Comparison of ENCODE assay signal across 19 mouse cellular contexts in the genomic region with DNA sequence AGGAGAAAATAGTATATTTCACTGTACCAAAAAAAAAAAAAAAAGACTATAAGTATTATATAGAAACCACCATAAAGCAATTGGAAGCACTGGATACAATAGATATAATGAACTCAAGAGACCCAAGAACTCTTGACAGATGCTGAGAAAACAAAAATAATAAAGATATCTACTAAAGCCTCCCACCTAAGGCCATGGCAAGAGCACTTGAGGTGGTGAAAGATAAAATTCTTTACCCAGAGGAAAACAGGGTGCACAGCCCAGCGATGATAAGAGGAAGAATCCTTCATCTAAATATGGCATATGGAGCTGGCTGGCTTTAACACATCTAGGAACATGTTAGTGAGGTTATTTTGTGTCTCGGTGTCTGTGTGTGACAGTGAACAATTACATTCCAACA. TPM values are rescaled to one million over a fixed set of nuclear protein-coding genes. Genes with fewer than 3 reads are reported as not detected.
DNase-seq lines count a peak whose midpoint lies in the region; ATAC-seq and TF ChIP-seq lines count a peak whose summit lies in the region.
"Had no signal": no experiment of that assay in that cellular context is flagged by ENCODE, and none has a peak within 500 bp of the region (broad histone marks: within the 10 kb centered on the region; RNA-seq: fewer than 3 reads in every experiment).

No protein-coding gene starts in this region.

- H3K9ac ChIP-seq in heart, adult 2 months (ENCODE audit: low read depth, low read length): no peak overlapping the region
- no peak overlapping the region for H3K9ac ChIP-seq in liver, postnatal 0 days (replicated peaks)
- no peak overlapping the region for H3K9ac ChIP-seq in kidney, embryonic 15.5 days
- H3K9ac ChIP-seq: embryonic facial prominence, embryonic 15.5 days; forebrain, embryonic 13.5 days had no signal

- ATAC-seq in erythroid progenitor cell, adult 5-6 weeks (replicated peaks; ENCODE audit: low FRiP score, poor library complexity, severe bottlenecking): peak; percentile 96
- ATAC-seq in liver, postnatal 0 days: peak; percentile 97
- no peak; the same call in 1 of the 2 replicates for ATAC-seq in kidney, embryonic 15.5 days (replicated peaks; ENCODE audit: low FRiP score)
- ATAC-seq: forebrain, embryonic 13.5 days; inflammation-experienced regulatory T-cells, adult 6 months; midbrain, embryonic 16.5 days had no signal

- H3K36me3 ChIP-seq in heart, adult 2 months (ENCODE audit: control insufficient read depth, insufficient read depth, low read length): peaks cover 19% of the 10 kb centered on the region
- H3K36me3 ChIP-seq in liver, postnatal 0 days (replicated peaks; ENCODE audit: insufficient read depth, low read length): no peaks in the 10 kb centered on the region
- no peaks in the 10 kb centered on the region for H3K36me3 ChIP-seq in kidney, embryonic 15.5 days
- peaks cover 10% of the 10 kb centered on the region for H3K36me3 ChIP-seq in embryonic facial prominence, embryonic 10.5 days (replicated peaks)
- H3K36me3 ChIP-seq: embryonic facial prominence, embryonic 15.5 days had no signal

- H3K4me1 ChIP-seq in heart, adult 2 months (ENCODE audit: control insufficient read depth, insufficient read depth, low read length): peaks cover 11% of the 10 kb centered on the region
- H3K4me1 ChIP-seq in liver, postnatal 0 days (ENCODE audit: insufficient read depth): peaks cover 8% of the 10 kb centered on the region; the same call in 1 of the 2 replicates
- no peaks in the 10 kb centered on the region for H3K4me1 ChIP-seq in kidney, embryonic 15.5 days
- peaks cover 11% of the 10 kb centered on the region for H3K4me1 ChIP-seq in embryonic facial prominence, embryonic 10.5 days
- H3K4me1 ChIP-seq: embryonic facial prominence, embryonic 15.5 days had no signal

- H3K27ac ChIP-seq in heart, adult 2 months: peak overlapping the region; percentile 18
- H3K27ac ChIP-seq in layer of hippocampus, adult 2 months: peak overlapping the region; percentile 87
- H3K27ac ChIP-seq in liver, postnatal 0 days (ENCODE audit: low read depth): peak overlapping the region; percentile 60; the same call in 1 of the 2 replicates
- H3K27ac ChIP-seq in kidney, embryonic 15.5 days: no peak overlapping the region
- no peak overlapping the region for H3K27ac ChIP-seq in embryonic facial prominence, embryonic 10.5 days (replicated peaks)
- H3K27ac ChIP-seq: embryonic facial prominence, embryonic 15.5 days; forebrain, embryonic 13.5 days; kidney, postnatal 0 days; macrophage had no signal

- DNase-seq in heart, adult 2 months: no peak
- no peak for DNase-seq in heart, postnatal 4 days
- no peak for DNase-seq in layer of hippocampus, adult 2 months (ENCODE audit: low spot score in 2 of 2)
- DNase-seq in layer of hippocampus, postnatal 25 days (ENCODE audit: extremely low spot score in 1 of 2, low spot score in 1 of 2): no peak
- no peak for DNase-seq in liver, postnatal 0 days
- DNase-seq in embryonic facial prominence, embryonic 10.5 days (ENCODE audit: low spot score): no peak
- DNase-seq: cerebellum, adult 11-12 months; lung, adult 18-20 months had no signal

- 20% methylated on average over 2 of the region's 2 CpGs for WGBS in heart, adult 2 months
- 42% methylated on average over 2 of the region's 2 CpGs for WGBS in liver, postnatal 0 days (ENCODE audit: insufficient replicate concordance)
- 80% methylated on average over 2 of the region's 2 CpGs for WGBS in kidney, embryonic 15.5 days
- 90% methylated on average over 2 of the region's 2 CpGs for WGBS in embryonic facial prominence, embryonic 10.5 days

- intact Hi-C loops in heart, adult 2 months (cut with DNase I): loop anchor here (5.0 kb wide), 1 partner anchor 43 kb away; a partner anchor contains a TSS

- no peaks in the 10 kb centered on the region for H3K79me2 ChIP-seq in heart, adult 2 months (replicated peaks; ENCODE audit: control insufficient read depth, insufficient read depth, low read length)

- H3K4me2 ChIP-seq in liver, postnatal 0 days (ENCODE audit: low read depth, low read length): peak overlapping the region; percentile 30; the same call in 1 of the 2 replicates
- no peak overlapping the region for H3K4me2 ChIP-seq in kidney, embryonic 15.5 days
- H3K4me2 ChIP-seq: embryonic facial prominence, embryonic 15.5 days; forebrain, embryonic 13.5 days had no signal

- TF ChIP-seq CTCF in heart, adult 2 months (IDR thresholded peaks at IDR 0.05): no peak
- TF ChIP-seq CTCF in layer of hippocampus, adult 2 months (conservative IDR thresholded peaks at IDR 0.05): no peak
- TF ChIP-seq CTCF in liver, postnatal 0 days (IDR thresholded peaks at IDR 0.05; ENCODE audit: low read depth): no peak

- TF ChIP-seq POLR2A in heart, adult 2 months (IDR thresholded peaks at IDR 0.05; ENCODE audit: insufficient read depth, low read depth, low read length): no peak

- TF ChIP-seq EP300 in heart, adult 2 months (IDR thresholded peaks at IDR 0.05; ENCODE audit: insufficient read depth, low read depth, low read length): no peak
- TF ChIP-seq EP300 in liver, postnatal 0 days (IDR thresholded peaks at IDR 0.05; ENCODE audit: low read depth): peak; percentile 94

- no peaks in the 10 kb centered on the region for H3K9me3 ChIP-seq in liver, postnatal 0 days (ENCODE audit: low read length)
- no peaks in the 10 kb centered on the region for H3K9me3 ChIP-seq in kidney, embryonic 15.5 days (replicated peaks)
- no peaks in the 10 kb centered on the region for H3K9me3 ChIP-seq in embryonic facial prominence, embryonic 10.5 days
- H3K9me3 ChIP-seq: embryonic facial prominence, embryonic 15.5 days; forebrain, embryonic 13.5 days had no signal

- no peaks in the 10 kb centered on the region for H3K27me3 ChIP-seq in heart, adult 2 months (ENCODE audit: control insufficient read depth, insufficient read depth, low read length)
- H3K27me3 ChIP-seq in liver, postnatal 0 days (ENCODE audit: insufficient read depth, low read length): no peaks in the 10 kb centered on the region
- no peaks in the 10 kb centered on the region for H3K27me3 ChIP-seq in kidney, embryonic 15.5 days
- H3K27me3 ChIP-seq in embryonic facial prominence, embryonic 10.5 days (replicated peaks; ENCODE audit: low read depth, poor library complexity, severe bottlenecking): no peaks in the 10 kb centered on the region
- H3K27me3 ChIP-seq: embryonic facial prominence, embryonic 15.5 days; forebrain, embryonic 13.5 days had no signal

- H3K4me3 ChIP-seq in heart, adult 2 months: no peak overlapping the region
- no peak overlapping the region for H3K4me3 ChIP-seq in layer of hippocampus, adult 2 months
- H3K4me3 ChIP-seq in liver, postnatal 0 days (ENCODE audit: low read depth, low read length): no peak overlapping the region
- no peak overlapping the region for H3K4me3 ChIP-seq in kidney, embryonic 15.5 days (replicated peaks)
- no peak overlapping the region for H3K4me3 ChIP-seq in embryonic facial prominence, embryonic 10.5 days
- H3K4me3 ChIP-seq: embryonic facial prominence, embryonic 15.5 days; forebrain, embryonic 13.5 days had no signal

RNA-seq across cellular contexts. Expression of a gene that starts 41.3 kb away (rescaled TPM):
- total RNA-seq in heart, adult 2 months (2021): 10 to 100 TPM; 14.1 to 16.2 TPM
- polyA plus RNA-seq in heart, adult 2 months (2012; rRNA removed): 10.9 and 16.3 TPM in 2 replicates
- 10 to 100 TPM; 15.2 to 15.4 TPM for total RNA-seq in heart, postnatal 4 days (2021)
- total RNA-seq in layer of hippocampus, adult 2 months (2021): 10 to 100 TPM; 51.4 to 57.1 TPM
- 10 to 100 TPM; 42.6 to 50.8 TPM for total RNA-seq in layer of hippocampus, postnatal 25 days (2021)
- total RNA-seq in erythroid progenitor cell, adult 5-6 weeks (2015; ENCODE audit: low replicate concordance): 4.0 and 8.4 TPM in 2 replicates
- total RNA-seq in erythroid progenitor cell, adult 5-6 weeks (2017; ENCODE audit: low replicate concordance): 4.7 and 5.5 TPM in 2 replicates
- polyA plus RNA-seq in liver, postnatal 0 days (2015; fragmentation: Nextera tagmentation; extraction: Ambion mirVana): 0.44 and 0.58 TPM in 2 replicates
- 8.4 and 8.9 TPM in 2 replicates for polyA plus RNA-seq in kidney, embryonic 15.5 days (2015; fragmentation: Nextera tagmentation; extraction: Ambion mirVana)
- 13.4 and 15.2 TPM in 2 replicates for polyA plus RNA-seq in embryonic facial prominence, embryonic 10.5 days (2016; fragmentation: Nextera tagmentation; extraction: Ambion mirVana)

RNA-seq across cellular contexts. Expression of a gene that starts 53.2 kb away (rescaled TPM):
- 10 to 100 TPM; 60.9 to 69.2 TPM for total RNA-seq in heart, adult 2 months (2021)
- 16.0 and 35.0 TPM in 2 replicates for polyA plus RNA-seq in heart, adult 2 months (2012; rRNA removed)
- total RNA-seq in heart, postnatal 4 days (2021): 10 to 100 TPM; 71.7 to 79.0 TPM
- total RNA-seq in layer of hippocampus, adult 2 months (2021): 100 to 1,000 TPM; 302 to 305 TPM
- total RNA-seq in layer of hippocampus, postnatal 25 days (2021): 100 to 1,000 TPM; 319 to 324 TPM
- 246 and 256 TPM in 2 replicates for total RNA-seq in erythroid progenitor cell, adult 5-6 weeks (2015; ENCODE audit: low replicate concordance)
- total RNA-seq in erythroid progenitor cell, adult 5-6 weeks (2017; ENCODE audit: low replicate concordance): 136 and 181 TPM in 2 replicates
- 13.6 and 14.9 TPM in 2 replicates for polyA plus RNA-seq in liver, postnatal 0 days (2015; fragmentation: Nextera tagmentation; extraction: Ambion mirVana)
- 43.1 and 44.1 TPM in 2 replicates for polyA plus RNA-seq in kidney, embryonic 15.5 days (2015; fragmentation: Nextera tagmentation; extraction: Ambion mirVana)
- 43.4 and 46.3 TPM in 2 replicates for polyA plus RNA-seq in embryonic facial prominence, embryonic 10.5 days (2016; fragmentation: Nextera tagmentation; extraction: Ambion mirVana)

RNA-seq across cellular contexts. Expression of a gene that starts 56.8 kb away (rescaled TPM):
- total RNA-seq in heart, adult 2 months (2021): under 1 TPM; 0.31 to 0.52 TPM
- 0.31 and 0.91 TPM in 2 replicates for polyA plus RNA-seq in heart, adult 2 months (2012; rRNA removed)
- 1 to 10 TPM; 5.6 to 7.5 TPM for total RNA-seq in heart, postnatal 4 days (2021)
- total RNA-seq in layer of hippocampus, adult 2 months (2021): not detected
- not detected for total RNA-seq in layer of hippocampus, postnatal 25 days (2021)
- total RNA-seq in erythroid progenitor cell, adult 5-6 weeks (2015; ENCODE audit: low replicate concordance): not detected in 2 replicates
- not detected in 2 replicates for total RNA-seq in erythroid progenitor cell, adult 5-6 weeks (2017; ENCODE audit: low replicate concordance)
- 0.41 and 8.8 TPM in 2 replicates for polyA plus RNA-seq in liver, postnatal 0 days (2015; fragmentation: Nextera tagmentation; extraction: Ambion mirVana)
- polyA plus RNA-seq in kidney, embryonic 15.5 days (2015; fragmentation: Nextera tagmentation; extraction: Ambion mirVana): 3.2 and 5.9 TPM in 2 replicates
- polyA plus RNA-seq in embryonic facial prominence, embryonic 10.5 days (2016; fragmentation: Nextera tagmentation; extraction: Ambion mirVana): 0.26 and 0.71 TPM in 2 replicates
- total RNA-seq: hematopoietic stem cell, adult 5-6 weeks; left cerebral cortex, postnatal 36 days had no signal
- polyA plus RNA-seq: forebrain, embryonic 13.5 days; inflammation-experienced regulatory T-cells, adult 6 months; spleen, adult 2 months had no signal

Comparison
In these comparisons a context has a peak if more than half of its experiments do, and no peak if none do; other contexts are left out.
1. RNA of a gene that starts 56.8 kb away (total RNA-seq): 5.6 to 7.5 TPM in heart, postnatal 4 days; 0.31 to 0.52 TPM in heart, adult 2 months, not detected in layer of hippocampus, adult 2 months, not detected in layer of hippocampus, postnatal 25 days and not detected in erythroid progenitor cell, adult 5-6 weeks; every median in the first group is over 4 times any median in the second.
2. H3K27ac ChIP-seq: peak in heart, adult 2 months (single experiment), layer of hippocampus, adult 2 months (single experiment) and liver, postnatal 0 days (single experiment); none in kidney, embryonic 15.5 days (single experiment) and embryonic facial prominence, embryonic 10.5 days (single experiment).